Mouse (Mus musculus): ENCODE measurements around the gene Mpv17. TPM values are rescaled to one million over a fixed set of nuclear protein-coding genes. Genes with fewer than 3 reads are reported as not detected.

The Mpv17 gene
- polyA plus RNA-seq, 1 experiment from 2014 or later: 17.6 TPM

- H3K4me2 ChIP-seq (ENCODE audit: low read depth, low read length): no peak overlapping the region
- DNase-seq (no peak), ATAC-seq (no peak)
- H3K27me3 ChIP-seq (ENCODE audit: insufficient read depth, low read length): no peaks in the 10 kb centered on the region
- peaks cover 19% of the 10 kb centered on the region for H3K4me1 ChIP-seq (ENCODE audit: insufficient read depth)
- no peak overlapping the region for H3K4me3 ChIP-seq (ENCODE audit: low read depth, low read length)
- no peak overlapping the region for H3K9ac ChIP-seq (replicated peaks)
- no peak overlapping the region for H3K27ac ChIP-seq (ENCODE audit: low read depth)
- H3K9me3 ChIP-seq (ENCODE audit: low read length): peaks cover 3% of the 10 kb centered on the region; the same call in 1 of the 2 replicates
- H3K36me3 ChIP-seq (replicated peaks; ENCODE audit: insufficient read depth, low read length): peaks cover 63% of the 10 kb centered on the region
- 75% methylated on average over 4 of the region's 4 CpGs for WGBS (ENCODE audit: insufficient replicate concordance)
- TF ChIP-seq EP300 (IDR thresholded peaks at IDR 0.05; ENCODE audit: low read depth) (no peak), CTCF (IDR thresholded peaks at IDR 0.05; ENCODE audit: low read depth) (no peak)
Observed at GRCm38 (mm10) chr5:31195671-31196070, 41.6 kb upstream of the Mpv17 start.

GRCm38 (mm10) chr5:31194486-31195485 lies 40.7 kb upstream of the Mpv17 start:
- ATAC-seq: no peak
- Histone ChIP-seq H3K9me3 (ENCODE audit: low read length) (no peaks in the 10 kb centered on the region), H3K27me3 (ENCODE audit: insufficient read depth, low read length) (no peaks in the 10 kb centered on the region), H3K4me2 (ENCODE audit: low read depth, low read length) (peak overlapping the region; percentile 86), H3K9ac (replicated peaks) (peak overlapping the region; percentile 89), H3K27ac (ENCODE audit: low read depth) (peak overlapping the region; percentile 94; the same call in 1 of the 2 replicates), H3K4me3 (ENCODE audit: low read depth, low read length) (peak overlapping the region; percentile 74), H3K4me1 (ENCODE audit: insufficient read depth) (peaks cover 17% of the 10 kb centered on the region), H3K36me3 (replicated peaks; ENCODE audit: insufficient read depth, low read length) (peaks cover 65% of the 10 kb centered on the region)
- 89% methylated on average over 16 of the region's 16 CpGs for WGBS (ENCODE audit: insufficient replicate concordance)
- TF ChIP-seq CTCF (IDR thresholded peaks at IDR 0.05; ENCODE audit: low read depth): no peak
- no peak for TF ChIP-seq EP300 (IDR thresholded peaks at IDR 0.05; ENCODE audit: low read depth)
- DNase-seq: no peak

GRCm38 (mm10) chr5:31193631-31194281 lies 39.7 kb upstream of the Mpv17 start:
- TF ChIP-seq CTCF (IDR thresholded peaks at IDR 0.05; ENCODE audit: low read depth) (no peak), EP300 (IDR thresholded peaks at IDR 0.05; ENCODE audit: low read depth) (no peak)
- peaks cover 60% of the 10 kb centered on the region for H3K36me3 ChIP-seq (replicated peaks; ENCODE audit: insufficient read depth, low read length)
- peaks cover 17% of the 10 kb centered on the region for H3K4me1 ChIP-seq (ENCODE audit: insufficient read depth)

GRCm38 (mm10) chr5:31192939-31193630 lies 39.0 kb upstream of the Mpv17 start, which contains the start of the genes Snx17 and Eif2b4:
TSS of gene Snx17 (plus strand) at chr5:31193227.
TSS of gene Eif2b4 (minus strand) at chr5:31193430.
- Histone ChIP-seq H3K4me2 (ENCODE audit: low read depth, low read length) (peak within 1 kb of the TSS; percentile 86), H3K27me3 (ENCODE audit: insufficient read depth, low read length) (no peaks in the 10 kb centered on the region), H3K9ac (replicated peaks) (peak within 1 kb of the TSS; percentile 89), H3K4me3 (ENCODE audit: low read depth, low read length) (peak within 1 kb of the TSS; percentile 74), H3K4me1 (ENCODE audit: insufficient read depth) (peaks cover 17% of the 10 kb centered on the region), H3K9me3 (ENCODE audit: low read length) (no peaks in the 10 kb centered on the region), H3K36me3 (replicated peaks; ENCODE audit: insufficient read depth, low read length) (peaks cover 56% of the 10 kb centered on the region), H3K27ac (ENCODE audit: low read depth) (peak within 1 kb of the TSS; percentile 94)
- TF ChIP-seq EP300 (IDR thresholded peaks at IDR 0.05; ENCODE audit: low read depth): peak; percentile 40; the same call in 1 of the 2 replicates
- TF ChIP-seq CTCF (IDR thresholded peaks at IDR 0.05; ENCODE audit: low read depth): peak; percentile 93
- ATAC-seq (peak; percentile 95), DNase-seq (peak; percentile 100)
- under 1% methylated on average over 48 of the region's 48 CpGs for WGBS (ENCODE audit: insufficient replicate concordance)

More at GRCm38 (mm10) chr5:31193631-31194281, 39.7 kb upstream of the Mpv17 start:
- no peaks in the 10 kb centered on the region for H3K27me3 ChIP-seq (ENCODE audit: insufficient read depth, low read length)
- H3K4me2 ChIP-seq (ENCODE audit: low read depth, low read length): peak overlapping the region; percentile 86
- peak overlapping the region; percentile 94 for H3K27ac ChIP-seq (ENCODE audit: low read depth)
- peak overlapping the region; percentile 74 for H3K4me3 ChIP-seq (ENCODE audit: low read depth, low read length)
- 7% methylated on average over 25 of the region's 25 CpGs for WGBS (ENCODE audit: insufficient replicate concordance)
- ATAC-seq (peak; percentile 1; the same call in 1 of the 2 replicates), DNase-seq (no peak)
- no peaks in the 10 kb centered on the region for H3K9me3 ChIP-seq (ENCODE audit: low read length)
- peak overlapping the region; percentile 89 for H3K9ac ChIP-seq (replicated peaks)

GRCm38 (mm10) chr5:31192045-31192938 lies 38.2 kb upstream of the Mpv17 start:
- WGBS (ENCODE audit: insufficient replicate concordance): 9% methylated on average over 42 of the region's 42 CpGs
- Histone ChIP-seq H3K4me3 (ENCODE audit: low read depth, low read length) (peak overlapping the region; percentile 74), H3K36me3 (replicated peaks; ENCODE audit: insufficient read depth, low read length) (peaks cover 56% of the 10 kb centered on the region), H3K9me3 (ENCODE audit: low read length) (no peaks in the 10 kb centered on the region), H3K27ac (ENCODE audit: low read depth) (peak overlapping the region; percentile 94), H3K4me1 (ENCODE audit: insufficient read depth) (peaks cover 17% of the 10 kb centered on the region), H3K4me2 (ENCODE audit: low read depth, low read length) (peak overlapping the region; percentile 86), H3K9ac (replicated peaks) (peak overlapping the region; percentile 89), H3K27me3 (ENCODE audit: insufficient read depth, low read length) (no peaks in the 10 kb centered on the region)
- DNase-seq: peak; percentile 90
- TF ChIP-seq CTCF (IDR thresholded peaks at IDR 0.05; ENCODE audit: low read depth): no peak
- no peak for TF ChIP-seq EP300 (IDR thresholded peaks at IDR 0.05; ENCODE audit: low read depth)
- peak; percentile 77 for ATAC-seq

Data from liver, postnatal 0 days (tissue).